Mouse (Mus musculus): ENCODE data around the gene U90926.

DNA sequence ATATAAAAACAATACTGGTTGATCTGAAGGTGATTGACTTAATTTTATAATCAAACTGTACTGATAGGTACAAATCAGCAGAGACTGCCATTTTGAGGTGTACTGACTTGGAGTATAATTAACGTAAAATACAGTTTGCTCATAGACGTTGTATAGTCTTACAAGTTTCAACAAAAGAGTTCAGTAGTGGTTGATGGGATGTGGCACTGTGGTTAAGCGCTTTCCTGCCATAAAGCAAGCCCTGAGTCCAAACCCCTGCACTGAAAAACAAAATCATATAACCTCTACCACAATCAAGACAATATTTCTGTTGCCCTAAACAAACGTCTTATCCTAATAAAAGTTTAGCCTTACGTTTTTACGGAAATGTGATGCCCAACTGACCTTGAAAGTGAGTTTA, 49.2 kb downstream of the U90926 start:
- TF ChIP-seq CTCF (IDR thresholded peaks at IDR 0.05; ENCODE audit: low read depth, low read length) (no peak), POLR2A (IDR thresholded peaks at IDR 0.05; ENCODE audit: extremely low read depth, insufficient read depth, low read length) (no peak)

All from liver, adult 2 months (tissue).